Mouse (Mus musculus): ENCODE measurements around the gene Rbm4.

GRCm38 (mm10) chr19:4842611-4843010 lies 48.9 kb upstream of the Rbm4 start:
- TF ChIP-seq USF1 (IDR thresholded peaks at IDR 0.05; ENCODE audit: low read depth) (no peak), CTCF (IDR thresholded peaks at IDR 0.05; ENCODE audit: control insufficient read depth, insufficient read depth, insufficient read length) (no peak), MYOD1 (IDR thresholded peaks at IDR 0.05; ENCODE audit: control insufficient read depth, insufficient read length, low read depth) (no peak)

Measured in C2C12 (cell line).